Mouse (Mus musculus) heart, embryonic 14.5 days (tissue): ENCODE measurements at regions not wholly inside any gene's neighbourhood (a gene's known extent, or its start where the extent isn't known, plus 50 kb on each side); places are given as distances from the start of the nearest gene placed in this dataset.

ENCODE experiments used
- ATAC-seq: fragments of 200-750 bp; cut with Nextera tagmentation; 2 replicates; pipeline ENCODE4 v1.8.0; 2017; ENCODE audit warnings: low read depth, moderate TSS enrichment; ENCODE audit not compliant: insufficient number of reproducible peaks, insufficient read depth, low FRiP score
- H3K27ac ChIP-seq, 2 experiments: fragments of 200-500 bp in 1 of 2; fragments of 300-500 bp in 1 of 2; sonication (generic) in 1 of 2; replicated peaks in 1 of 2; 2 replicates each; pipeline ENCODE4 v1.5.1; 2012 to 2014; ENCODE audit warnings: low read depth in 2 of 2, low read length in 2 of 2, control low read depth in 1 of 2, mild to moderate bottlenecking in 1 of 2, mixed read lengths in 1 of 2; ENCODE audit not compliant: control insufficient read depth in 1 of 2, insufficient read depth in 1 of 2
- H3K27me3 ChIP-seq: fragments of 300-500 bp; sonication (generic); 2 replicates; pipeline ENCODE4 v1.6.1; 2014; ENCODE audit warnings: mild to moderate bottlenecking, low read length, control low read depth; ENCODE audit not compliant: control insufficient read depth, insufficient read depth
- H3K36me3 ChIP-seq: fragments of 300-500 bp; sonication (generic); 2 replicates; pipeline ENCODE4 v1.6.1; 2014; ENCODE audit warnings: mild to moderate bottlenecking, control low read depth, low read length, mixed read lengths; ENCODE audit not compliant: control insufficient read depth, insufficient read depth
- H3K4me1 ChIP-seq, 2 experiments: fragments of 200-500 bp in 1 of 2; fragments of 300-500 bp in 1 of 2; sonication (generic) in 1 of 2; 2 replicates each; pipeline ENCODE4 v1.6.1; 2012 to 2014; ENCODE audit warnings: low read length in 2 of 2, control low read depth in 1 of 2, mixed read lengths in 1 of 2; ENCODE audit not compliant: control insufficient read depth in 2 of 2, insufficient read depth in 2 of 2
- H3K4me2 ChIP-seq: fragments of 300-500 bp; sonication (generic); 2 replicates; pipeline ENCODE4 v1.6.1; 2014; ENCODE audit warnings: mild to moderate bottlenecking, low read length
- H3K4me3 ChIP-seq, 2 experiments: fragments of 200-500 bp in 1 of 2; fragments of 300-500 bp in 1 of 2; sonication (generic) in 1 of 2; 2 replicates each; pipeline ENCODE4 v1.5.1; 2012 to 2014; ENCODE audit warnings: low read length in 2 of 2, mild to moderate bottlenecking in 2 of 2, control low read depth in 1 of 2, low read depth in 1 of 2, moderate library complexity in 1 of 2; ENCODE audit not compliant: control insufficient read depth in 1 of 2, insufficient read depth in 1 of 2
- H3K9ac ChIP-seq: fragments of 300-500 bp; sonication (generic); 2 replicates; pipeline ENCODE4 v1.6.1; 2014; ENCODE audit warnings: mild to moderate bottlenecking, low read length
- H3K9me3 ChIP-seq: fragments of 300-500 bp; sonication (generic); 2 replicates; pipeline ENCODE4 v1.6.1; 2016; ENCODE audit warnings: low read length, control low read depth; ENCODE audit not compliant: control insufficient read depth
- whole genome bisulfite sequencing: fragments of 180-500 bp; shearing (Covaris S2); extraction: QIAGEN DNeasy Blood & Tissue Kit; methylation state at CpG from one replicate; pipeline ENCODE4 v1.1.7; 2014; 5-methylcytosine and 5-hydroxymethylcytosine counted together

DNA sequence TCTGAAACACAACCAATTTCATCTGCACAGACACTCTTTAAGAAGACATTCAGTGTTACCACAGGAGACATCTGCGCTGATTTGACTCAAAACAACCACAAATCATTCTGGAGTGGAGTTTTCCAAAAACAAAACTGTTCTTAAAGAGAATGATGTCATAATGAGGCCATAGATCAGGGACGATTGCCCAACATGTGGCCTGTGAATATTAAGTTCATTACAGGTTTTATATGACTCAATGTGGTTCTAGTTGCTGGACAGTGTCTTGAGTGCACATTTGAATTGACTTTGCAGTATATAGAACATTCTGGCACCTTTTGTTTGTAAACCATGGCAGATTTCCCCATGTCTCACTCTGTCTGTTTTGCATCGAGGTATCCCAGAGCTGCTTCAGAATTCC, 63.0 kb upstream of the Chd1 start:
- no peak overlapping the region for H3K9ac ChIP-seq
- no peak overlapping the region for H3K4me3 ChIP-seq
- no peaks in the 10 kb centered on the region for H3K4me1 ChIP-seq
- no peak overlapping the region for H3K4me2 ChIP-seq
- 74% methylated on average over 3 of the region's 3 CpGs for WGBS
- no peak overlapping the region for H3K27ac ChIP-seq
- no peak for ATAC-seq
- no peaks in the 10 kb centered on the region for H3K36me3 ChIP-seq
- no peaks in the 10 kb centered on the region for H3K27me3 ChIP-seq
- no peaks in the 10 kb centered on the region for H3K9me3 ChIP-seq

- Histone ChIP-seq H3K27ac (no peak overlapping the region), H3K27me3 (no peaks in the 10 kb centered on the region), H3K9me3 (no peaks in the 10 kb centered on the region), H3K4me2 (no peak overlapping the region), H3K36me3 (no peaks in the 10 kb centered on the region), H3K4me3 (no peak overlapping the region), H3K9ac (no peak overlapping the region), H3K4me1 (no peaks in the 10 kb centered on the region)
- WGBS: 28% methylated on average over 1 of the region's 1 CpGs
- no peak for ATAC-seq
These were observed 58.0 kb upstream of the Chd1 start for GRCm38 (mm10) chr17:15646768-15647167.

- no peak overlapping the region for H3K27ac ChIP-seq
- H3K27me3 ChIP-seq: no peaks in the 10 kb centered on the region
- no peak overlapping the region for H3K9ac ChIP-seq
- no peaks in the 10 kb centered on the region for H3K4me1 ChIP-seq
- no peaks in the 10 kb centered on the region for H3K9me3 ChIP-seq
- H3K36me3 ChIP-seq: no peaks in the 10 kb centered on the region
- no peak overlapping the region for H3K4me2 ChIP-seq
- WGBS: 49% methylated on average over 8 of the region's 8 CpGs
- H3K4me3 ChIP-seq: no peak overlapping the region
- no peak for ATAC-seq
These were observed 54.6 kb upstream of the Chd1 start for GRCm38 (mm10) chr17:15650089-15650742.

DNA sequence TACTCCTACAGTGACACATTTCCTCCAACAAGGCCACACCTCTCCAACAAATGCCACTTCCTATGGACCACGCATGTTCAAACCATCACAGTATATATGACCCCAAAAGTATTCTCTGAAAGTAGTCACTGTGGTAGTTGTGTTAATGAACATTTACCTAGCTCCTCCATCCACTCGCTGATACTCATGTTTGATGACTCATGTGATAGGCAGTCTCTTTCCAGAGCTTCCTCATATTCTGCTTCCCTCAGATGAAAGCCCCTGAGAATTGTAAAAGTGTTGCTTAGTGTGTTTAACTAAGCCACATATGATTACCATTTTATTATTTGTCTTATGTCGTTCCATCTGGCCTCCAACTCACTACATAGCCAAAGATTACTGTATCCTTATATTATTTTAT, 52.9 kb upstream of the Chd1 start:
- no peak overlapping the region for H3K9ac ChIP-seq
- no peak overlapping the region for H3K27ac ChIP-seq
- no peak for ATAC-seq
- H3K36me3 ChIP-seq: no peaks in the 10 kb centered on the region
- WGBS: 73% methylated on average over 3 of the region's 3 CpGs
- no peaks in the 10 kb centered on the region for H3K27me3 ChIP-seq
- no peak overlapping the region for H3K4me2 ChIP-seq
- no peak overlapping the region for H3K4me3 ChIP-seq
- H3K9me3 ChIP-seq: no peaks in the 10 kb centered on the region
- H3K4me1 ChIP-seq: peaks cover 0 to under 1% of the 10 kb centered on the region in 2 experiments; a peak in 1 of 4 replicates
